Mouse (Mus musculus): ENCODE data around the gene Sbno2. TPM values are rescaled to one million over a fixed set of nuclear protein-coding genes. Genes with fewer than 3 reads are reported as not detected.

Gene Sbno2
- polyA plus RNA-seq, 1 experiment from 2014 or later = 16.2 TPM

GRCm38 (mm10) chr10:80036832-80037231 is 68.5 kb downstream of the Sbno2 start:
- no peak for ATAC-seq (replicated peaks; ENCODE audit: low FRiP score)
- 91% methylated on average over 13 of the region's 13 CpGs for WGBS

GRCm38 (mm10) chr10:80035686-80036085 is 69.7 kb downstream of the Sbno2 start:
- 89% methylated on average over 5 of the region's 5 CpGs for WGBS
- Histone ChIP-seq H3K27me3 (no peaks in the 10 kb centered on the region), H3K4me3 (replicated peaks) (no peak overlapping the region), H3K4me2 (no peak overlapping the region), H3K36me3 (peaks cover 43% of the 10 kb centered on the region), H3K27ac (0 out of 2 replicates have a peak overlapping the region, but pooled peaks have one; percentile 76), H3K9me3 (replicated peaks) (no peaks in the 10 kb centered on the region), H3K9ac (no peak overlapping the region), H3K4me1 (peaks cover 46% of the 10 kb centered on the region)
- ATAC-seq (replicated peaks; ENCODE audit: low FRiP score) = no peak

More at GRCm38 (mm10) chr10:80036832-80037231, 68.5 kb downstream of the Sbno2 start:
- Histone ChIP-seq H3K4me2 (no peak overlapping the region), H3K4me3 (replicated peaks) (no peak overlapping the region), H3K9ac (no peak overlapping the region), H3K36me3 (peaks cover 43% of the 10 kb centered on the region), H3K4me1 (peaks cover 46% of the 10 kb centered on the region), H3K27me3 (no peaks in the 10 kb centered on the region), H3K9me3 (replicated peaks) (no peaks in the 10 kb centered on the region), H3K27ac (no peak overlapping the region)

- WGBS = 82% methylated on average over 8 of the region's 8 CpGs
- ATAC-seq (replicated peaks; ENCODE audit: low FRiP score) = no peak
- H3K9ac ChIP-seq = no peak overlapping the region
- H3K4me2 ChIP-seq = no peak overlapping the region
- H3K4me3 ChIP-seq (replicated peaks) = no peak overlapping the region
- peaks cover 43% of the 10 kb centered on the region for H3K36me3 ChIP-seq
- H3K27me3 ChIP-seq = no peaks in the 10 kb centered on the region
- H3K4me1 ChIP-seq = peaks cover 46% of the 10 kb centered on the region
- H3K27ac ChIP-seq = 0 out of 2 replicates have a peak overlapping the region, but pooled peaks have one; percentile 76
- H3K9me3 ChIP-seq (replicated peaks) = no peaks in the 10 kb centered on the region
These were observed 70.2 kb downstream of the Sbno2 start for GRCm38 (mm10) chr10:80035148-80035547.

GRCm38 (mm10) chr10:80033511-80034391 is 71.6 kb downstream of the Sbno2 start:
- H3K36me3 ChIP-seq = peaks cover 43% of the 10 kb centered on the region
- peak overlapping the region; percentile 76 for H3K27ac ChIP-seq
- no peak overlapping the region for H3K4me3 ChIP-seq (replicated peaks)
- H3K27me3 ChIP-seq = no peaks in the 10 kb centered on the region
- no peak overlapping the region for H3K9ac ChIP-seq
- no peak overlapping the region for H3K4me2 ChIP-seq
- no peak for ATAC-seq (replicated peaks; ENCODE audit: low FRiP score)
- H3K4me1 ChIP-seq = peaks cover 41% of the 10 kb centered on the region
- no peaks in the 10 kb centered on the region for H3K9me3 ChIP-seq (replicated peaks)
- 32% methylated on average over 9 of the region's 9 CpGs for WGBS

GRCm38 (mm10) chr10:80032799-80033480 is 72.4 kb downstream of the Sbno2 start:
- peak overlapping the region; percentile 76 for H3K27ac ChIP-seq
- H3K4me2 ChIP-seq = no peak overlapping the region
- peaks cover 37% of the 10 kb centered on the region for H3K36me3 ChIP-seq
- H3K4me3 ChIP-seq (replicated peaks) = no peak overlapping the region
- H3K4me1 ChIP-seq = peaks cover 33% of the 10 kb centered on the region
- H3K9ac ChIP-seq = no peak overlapping the region
- H3K27me3 ChIP-seq = no peaks in the 10 kb centered on the region
- 48% methylated on average over 5 of the region's 5 CpGs for WGBS
- no peaks in the 10 kb centered on the region for H3K9me3 ChIP-seq (replicated peaks)
- no peak for ATAC-seq (replicated peaks; ENCODE audit: low FRiP score)

- H3K9ac ChIP-seq = no peak overlapping the region
- H3K4me3 ChIP-seq (replicated peaks) = no peak overlapping the region
- H3K4me2 ChIP-seq = no peak overlapping the region
- peaks cover 23% of the 10 kb centered on the region for H3K36me3 ChIP-seq
- H3K4me1 ChIP-seq = peaks cover 29% of the 10 kb centered on the region
- H3K27me3 ChIP-seq = no peaks in the 10 kb centered on the region
- H3K27ac ChIP-seq = no peak overlapping the region
- ATAC-seq (replicated peaks; ENCODE audit: low FRiP score) = no peak
- 80% methylated on average over 17 of the region's 17 CpGs for WGBS
- no peaks in the 10 kb centered on the region for H3K9me3 ChIP-seq (replicated peaks)
These were observed 74.6 kb downstream of the Sbno2 start for GRCm38 (mm10) chr10:80030736-80031135.

- WGBS = 84% methylated on average over 9 of the region's 9 CpGs
- Histone ChIP-seq H3K4me2 (no peak overlapping the region), H3K9ac (no peak overlapping the region)
These were observed 75.2 kb downstream of the Sbno2 start for GRCm38 (mm10) chr10:80030191-80030590.

GRCm38 (mm10) chr10:80028521-80028846 is 76.9 kb downstream of the Sbno2 start:
- no peak for ATAC-seq (replicated peaks; ENCODE audit: low FRiP score)
- Histone ChIP-seq H3K27me3 (no peaks in the 10 kb centered on the region), H3K9me3 (replicated peaks) (no peaks in the 10 kb centered on the region), H3K27ac (no peak overlapping the region), H3K4me2 (no peak overlapping the region), H3K36me3 (peaks cover 7% of the 10 kb centered on the region; the same call in 1 of the 2 replicates), H3K4me3 (replicated peaks) (no peak overlapping the region), H3K9ac (no peak overlapping the region), H3K4me1 (peaks cover 20% of the 10 kb centered on the region)
- 92% methylated on average over 13 of the region's 13 CpGs for WGBS

More at GRCm38 (mm10) chr10:80030191-80030590, 75.2 kb downstream of the Sbno2 start:
- H3K36me3 ChIP-seq = peaks cover 17% of the 10 kb centered on the region
- H3K27ac ChIP-seq = no peak overlapping the region
- H3K9me3 ChIP-seq (replicated peaks) = no peaks in the 10 kb centered on the region
- ATAC-seq (replicated peaks; ENCODE audit: low FRiP score) = no peak
- H3K27me3 ChIP-seq = no peaks in the 10 kb centered on the region
- H3K4me3 ChIP-seq (replicated peaks) = no peak overlapping the region
- peaks cover 30% of the 10 kb centered on the region for H3K4me1 ChIP-seq

- Histone ChIP-seq H3K4me2 (no peak overlapping the region), H3K27ac (no peak overlapping the region), H3K9me3 (replicated peaks) (no peaks in the 10 kb centered on the region), H3K4me1 (peaks cover 14% of the 10 kb centered on the region), H3K36me3 (peaks cover 7% of the 10 kb centered on the region; the same call in 1 of the 2 replicates), H3K4me3 (replicated peaks) (no peak overlapping the region), H3K9ac (no peak overlapping the region), H3K27me3 (no peaks in the 10 kb centered on the region)
- WGBS = 70% methylated on average over 20 of the region's 20 CpGs
- peak; percentile 30; the same call in 1 of the 2 replicates for ATAC-seq (replicated peaks; ENCODE audit: low FRiP score)
These were observed 77.5 kb downstream of the Sbno2 start for GRCm38 (mm10) chr10:80027681-80028520.

- Histone ChIP-seq H3K4me3 (replicated peaks) (no peak overlapping the region), H3K9ac (no peak overlapping the region), H3K9me3 (replicated peaks) (no peaks in the 10 kb centered on the region), H3K36me3 (peaks cover 7% of the 10 kb centered on the region; the same call in 1 of the 2 replicates), H3K27ac (no peak overlapping the region), H3K27me3 (no peaks in the 10 kb centered on the region), H3K4me1 (0 out of 2 replicates have a peak, but pooled peaks cover 4% of the 10 kb centered on the region), H3K4me2 (no peak overlapping the region)
- 55% methylated on average over 12 of the region's 12 CpGs for WGBS
- no peak for ATAC-seq (replicated peaks; ENCODE audit: low FRiP score)
These were observed 79.5 kb downstream of the Sbno2 start for GRCm38 (mm10) chr10:80025889-80026288.

GRCm38 (mm10) chr10:80025463-80025862 is 79.9 kb downstream of the Sbno2 start:
- 73% methylated on average over 10 of the region's 10 CpGs for WGBS
- no peak for ATAC-seq (replicated peaks; ENCODE audit: low FRiP score)
- Histone ChIP-seq H3K27me3 (no peaks in the 10 kb centered on the region), H3K36me3 (peaks cover 7% of the 10 kb centered on the region; the same call in 1 of the 2 replicates), H3K4me2 (no peak overlapping the region), H3K4me1 (peaks cover 7% of the 10 kb centered on the region), H3K4me3 (replicated peaks) (no peak overlapping the region), H3K27ac (no peak overlapping the region), H3K9me3 (replicated peaks) (no peaks in the 10 kb centered on the region), H3K9ac (no peak overlapping the region)

Measured in kidney, embryonic 15.5 days (tissue).